Mouse (Mus musculus) hindbrain, embryonic 12.5 days (tissue): ENCODE data around the gene Abcf2. TPM values are rescaled to one million over a fixed set of nuclear protein-coding genes. Genes with fewer than 3 reads are reported as not detected.

ENCODE experiments used
- ATAC-seq: fragments of 200-750 bp; cut with Nextera tagmentation; 2 replicates; pipeline ENCODE4 v1.8.0; 2017; ENCODE audit warnings: moderate TSS enrichment; ENCODE audit not compliant: low FRiP score
- H3K27ac ChIP-seq: fragments of 300-500 bp; sonication (generic); 2 replicates; pipeline ENCODE4 v1.5.1; 2016; ENCODE audit warnings: mild to moderate bottlenecking
- H3K27me3 ChIP-seq: fragments of 300-500 bp; sonication (generic); 2 replicates; pipeline ENCODE4 v1.6.1; 2016; ENCODE audit warnings: mild to moderate bottlenecking
- H3K36me3 ChIP-seq: fragments of 300-500 bp; sonication (generic); 2 replicates; pipeline ENCODE4 v1.6.1; 2016; ENCODE audit warnings: mild to moderate bottlenecking
- H3K4me1 ChIP-seq: fragments of 300-500 bp; sonication (generic); 2 replicates; pipeline ENCODE4 v1.6.1; 2016
- H3K4me2 ChIP-seq: fragments of 300-500 bp; sonication (generic); replicated peaks from 2 replicates; pipeline ENCODE4 v1.6.1; 2016; ENCODE audit warnings: mild to moderate bottlenecking
- H3K4me3 ChIP-seq: fragments of 300-500 bp; sonication (generic); 2 replicates; pipeline ENCODE4 v1.5.1; 2016; ENCODE audit warnings: mild to moderate bottlenecking
- H3K9ac ChIP-seq: fragments of 300-500 bp; sonication (generic); 2 replicates; pipeline ENCODE4 v1.6.1; 2016; ENCODE audit warnings: mild to moderate bottlenecking, moderate library complexity
- H3K9me3 ChIP-seq: fragments of 300-500 bp; sonication (generic); replicated peaks from 2 replicates; pipeline ENCODE4 v1.6.1; 2016; ENCODE audit warnings: mild to moderate bottlenecking
- whole genome bisulfite sequencing: fragments of 180-500 bp; shearing (Covaris S2); methylation state at CpG from one replicate; pipeline ENCODE4 v1.1.7; 2016; 5-methylcytosine and 5-hydroxymethylcytosine counted together
- polyA plus RNA-seq: library from polyadenylated mRNA; unstranded; fragments of >200 nt; fragmentation: Nextera tagmentation; extraction: Ambion mirVana; gene quantifications from 2 replicates; pipeline ENCODE4 v1.2.1, GENCODE M21; 2016

Gene Abcf2
- polyA plus RNA-seq, 1 experiment from 2014 or later: 108 TPM

- peaks cover 4% of the 10 kb centered on the region; the same call in 1 of the 2 replicates for H3K27me3 ChIP-seq
- ATAC-seq: peak; percentile 64
- no peak overlapping the region for H3K4me2 ChIP-seq
- WGBS: 53% methylated on average over 7 of the region's 7 CpGs
- no peaks in the 10 kb centered on the region for H3K36me3 ChIP-seq
- no peaks in the 10 kb centered on the region for H3K9me3 ChIP-seq
- no peak overlapping the region for H3K4me3 ChIP-seq
- peaks cover 28% of the 10 kb centered on the region for H3K4me1 ChIP-seq
- no peak overlapping the region for H3K9ac ChIP-seq
- peak overlapping the region; percentile 9 for H3K27ac ChIP-seq
Measured at GRCm38 (mm10) chr5:24611366-24612301, 34.4 kb upstream of the Abcf2 start.

GRCm38 (mm10) chr5:24609388-24609787, 32.1 kb upstream of the Abcf2 start:
- no peak for ATAC-seq
- no peaks in the 10 kb centered on the region for H3K36me3 ChIP-seq
- WGBS: 48% methylated on average over 5 of the region's 5 CpGs

GRCm38 (mm10) chr5:24605980-24606665, 28.9 kb upstream of the Abcf2 start:
- Histone ChIP-seq H3K4me3 (peak overlapping the region; percentile 53), H3K27me3 (peaks cover 4% of the 10 kb centered on the region; the same call in 1 of the 2 replicates), H3K4me1 (peaks cover 61% of the 10 kb centered on the region), H3K27ac (peak overlapping the region; percentile 97), H3K4me2 (peak overlapping the region; percentile 88), H3K36me3 (no peaks in the 10 kb centered on the region), H3K9me3 (no peaks in the 10 kb centered on the region), H3K9ac (peak overlapping the region; percentile 73)
- no peak for ATAC-seq
- WGBS: 12% methylated on average over 14 of the region's 14 CpGs

More at GRCm38 (mm10) chr5:24609388-24609787, 32.1 kb upstream of the Abcf2 start:
- Histone ChIP-seq H3K4me1 (peaks cover 44% of the 10 kb centered on the region), H3K27me3 (peaks cover 4% of the 10 kb centered on the region; the same call in 1 of the 2 replicates), H3K4me3 (no peak overlapping the region), H3K9ac (no peak overlapping the region), H3K27ac (no peak overlapping the region), H3K9me3 (no peaks in the 10 kb centered on the region), H3K4me2 (no peak overlapping the region)

GRCm38 (mm10) chr5:24605321-24605979, 28.2 kb upstream of the Abcf2 start:
- peak overlapping the region; percentile 97 for H3K27ac ChIP-seq
- ATAC-seq: no peak
- peaks cover 10% of the 10 kb centered on the region; the same call in 1 of the 2 replicates for H3K27me3 ChIP-seq
- peak overlapping the region; percentile 53 for H3K4me3 ChIP-seq
- H3K4me2 ChIP-seq: peak overlapping the region; percentile 88
- no peaks in the 10 kb centered on the region for H3K9me3 ChIP-seq
- 11% methylated on average over 6 of the region's 6 CpGs for WGBS
- peaks cover 67% of the 10 kb centered on the region for H3K4me1 ChIP-seq
- peak overlapping the region; percentile 73 for H3K9ac ChIP-seq
- H3K36me3 ChIP-seq: no peaks in the 10 kb centered on the region

- 1% methylated on average over 44 of the region's 46 CpGs for WGBS
Measured at GRCm38 (mm10) chr5:24604656-24605100, 27.4 kb upstream of the Abcf2 start.

GRCm38 (mm10) chr5:24604080-24604655, 26.9 kb upstream of the Abcf2 start:
- no peaks in the 10 kb centered on the region for H3K36me3 ChIP-seq
- H3K9ac ChIP-seq: peak overlapping the region; percentile 73
- 17% methylated on average over 12 of the region's 12 CpGs for WGBS
- peaks cover 15% of the 10 kb centered on the region; the same call in 1 of the 2 replicates for H3K27me3 ChIP-seq
- H3K4me3 ChIP-seq: peak overlapping the region; percentile 53
- ATAC-seq: peak; percentile 17
- peaks cover 71% of the 10 kb centered on the region for H3K4me1 ChIP-seq
- peak overlapping the region; percentile 88 for H3K4me2 ChIP-seq
- peak overlapping the region; percentile 97 for H3K27ac ChIP-seq
- no peaks in the 10 kb centered on the region for H3K9me3 ChIP-seq

More at GRCm38 (mm10) chr5:24604656-24605100, 27.4 kb upstream of the Abcf2 start:
- Histone ChIP-seq H3K4me3 (peak overlapping the region; percentile 53), H3K9me3 (no peaks in the 10 kb centered on the region), H3K36me3 (no peaks in the 10 kb centered on the region), H3K4me1 (peaks cover 71% of the 10 kb centered on the region), H3K9ac (peak overlapping the region; percentile 73), H3K27ac (peak overlapping the region; percentile 97), H3K27me3 (peaks cover 15% of the 10 kb centered on the region; the same call in 1 of the 2 replicates), H3K4me2 (peak overlapping the region; percentile 88)
- ATAC-seq: peak; percentile 75

GRCm38 (mm10) chr5:24603431-24604010, 26.3 kb upstream of the Abcf2 start:
- no peaks in the 10 kb centered on the region for H3K36me3 ChIP-seq
- no peak for ATAC-seq
- peaks cover 76% of the 10 kb centered on the region for H3K4me1 ChIP-seq
- 56% methylated on average over 8 of the region's 8 CpGs for WGBS
- H3K9me3 ChIP-seq: no peaks in the 10 kb centered on the region
- H3K27me3 ChIP-seq: peaks cover 11% of the 10 kb centered on the region; the same call in 1 of the 2 replicates
- H3K9ac ChIP-seq: peak overlapping the region; percentile 41; the same call in 1 of the 2 replicates
- peak overlapping the region; percentile 88 for H3K4me2 ChIP-seq
- peak overlapping the region; percentile 97 for H3K27ac ChIP-seq
- H3K4me3 ChIP-seq: 0 out of 2 replicates have a peak overlapping the region, but pooled peaks have one; percentile 53

- 1% methylated on average over 16 of the region's 16 CpGs for WGBS
- peak overlapping the region; percentile 83 for H3K9ac ChIP-seq
- peaks cover 83% of the 10 kb centered on the region for H3K4me1 ChIP-seq
- H3K4me3 ChIP-seq: peak overlapping the region; percentile 53
- peak overlapping the region; percentile 88 for H3K4me2 ChIP-seq
- H3K27me3 ChIP-seq: peaks cover 10% of the 10 kb centered on the region; the same call in 1 of the 2 replicates
- peak; percentile 30 for ATAC-seq
- no peaks in the 10 kb centered on the region for H3K9me3 ChIP-seq
- H3K27ac ChIP-seq: peak overlapping the region; percentile 97
- H3K36me3 ChIP-seq: no peaks in the 10 kb centered on the region
Measured at GRCm38 (mm10) chr5:24602751-24603343, 25.6 kb upstream of the Abcf2 start.

- H3K27me3 ChIP-seq: peaks cover 10% of the 10 kb centered on the region; the same call in 1 of the 2 replicates
- H3K4me2 ChIP-seq: peak overlapping the region; percentile 88
- peak overlapping the region; percentile 83 for H3K9ac ChIP-seq
- H3K4me3 ChIP-seq: peak overlapping the region; percentile 53
- H3K4me1 ChIP-seq: peaks cover 84% of the 10 kb centered on the region
- H3K9me3 ChIP-seq: no peaks in the 10 kb centered on the region
- H3K36me3 ChIP-seq: no peaks in the 10 kb centered on the region
- ATAC-seq: peak; percentile 16; the same call in 1 of the 2 replicates
- WGBS: under 1% methylated on average over 69 of the region's 73 CpGs
- peak overlapping the region; percentile 97 for H3K27ac ChIP-seq
Measured at GRCm38 (mm10) chr5:24601911-24602750, 24.9 kb upstream of the Abcf2 start.
